Mouse (Mus musculus): ENCODE data around the gene Flad1. TPM values are rescaled to one million over a fixed set of nuclear protein-coding genes. Genes with fewer than 3 reads are reported as not detected.

Flad1 gene
- polyA plus RNA-seq, 1 experiment from 2014 or later, result 23.1 TPM

DNA sequence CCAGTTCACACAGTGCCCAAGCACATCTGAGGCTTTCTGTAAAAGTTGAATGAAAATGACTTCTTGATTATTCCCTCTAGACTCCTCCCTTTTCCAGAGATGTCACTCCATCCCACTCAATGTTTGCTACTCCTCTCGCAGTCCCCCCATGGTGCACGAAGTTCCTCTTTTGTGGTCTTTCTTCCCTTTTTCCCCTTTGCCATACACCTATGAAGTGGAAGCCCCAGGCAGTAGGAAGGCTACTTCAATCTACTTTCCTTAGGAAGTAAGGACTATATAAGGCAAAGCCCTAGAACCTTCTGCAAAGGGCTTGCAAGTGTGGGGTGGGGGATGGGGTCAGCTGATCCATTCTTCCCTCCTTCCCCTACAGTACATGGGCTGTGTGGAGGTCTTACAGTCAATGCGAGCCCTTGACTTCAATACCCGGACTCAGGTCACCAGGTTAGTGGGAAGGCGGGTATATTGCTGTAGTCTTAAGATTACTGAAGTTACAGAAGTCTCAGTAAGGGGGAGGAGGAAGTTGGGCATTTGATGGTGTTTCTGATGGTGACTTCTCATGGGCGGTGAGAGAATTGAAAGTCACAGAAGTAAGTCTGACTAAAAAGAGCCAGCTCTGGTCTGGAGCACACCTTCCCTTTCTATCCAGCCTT, 11.0 kb upstream of the Flad1 start:
- ATAC-seq (ENCODE audit: borderline replicate concordance, extremely low read depth, low FRiP score, low TSS enrichment), result no peak
- Histone ChIP-seq H3K4me3 (peak overlapping the region; percentile 52), H3K4me1 (peaks cover 34% of the 10 kb centered on the region), H3K27ac (peak overlapping the region; percentile 100; the same call in 1 of the 2 replicates), H3K4me2 (peak overlapping the region; percentile 81), H3K9me3 (no peaks in the 10 kb centered on the region), H3K9ac (peak overlapping the region; percentile 62; the same call in 1 of the 2 replicates), H3K27me3 (no peaks in the 10 kb centered on the region), H3K36me3 (peaks cover 45% of the 10 kb centered on the region)
- 64% methylated on average over 6 of the region's 6 CpGs for WGBS

DNA sequence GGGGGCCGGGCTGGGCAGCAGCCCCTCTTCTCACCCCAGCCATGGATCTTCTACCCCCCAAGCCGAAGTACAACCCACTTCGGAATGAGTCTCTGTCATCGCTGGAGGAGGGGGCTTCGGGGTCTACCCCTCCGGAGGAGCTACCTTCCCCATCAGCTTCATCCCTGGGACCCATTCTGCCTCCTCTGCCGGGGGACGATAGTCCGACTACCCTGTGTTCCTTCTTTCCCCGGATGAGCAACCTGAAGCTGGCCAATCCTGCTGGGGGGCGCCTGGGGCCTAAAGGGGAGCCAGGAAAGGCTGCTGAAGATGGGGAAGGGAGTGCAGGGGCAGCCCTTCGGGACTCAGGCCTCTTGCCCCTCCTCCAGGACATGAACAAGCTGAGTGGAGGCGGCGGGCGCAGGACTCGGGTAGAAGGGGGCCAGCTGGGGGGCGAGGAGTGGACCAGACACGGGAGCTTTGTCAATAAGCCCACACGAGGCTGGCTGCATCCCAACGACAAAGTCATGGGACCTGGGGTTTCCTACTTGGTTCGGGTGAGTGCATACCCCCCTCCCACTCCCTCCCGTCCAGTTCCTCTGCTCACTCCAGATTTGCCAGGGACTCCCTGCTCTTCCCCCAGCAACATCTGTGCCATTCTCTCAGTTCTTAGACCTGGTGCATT, 10.3 kb upstream of the Flad1 start:
- no peaks in the 10 kb centered on the region for H3K9me3 ChIP-seq
- peak overlapping the region; percentile 81 for H3K4me2 ChIP-seq
- H3K36me3 ChIP-seq, result peaks cover 37% of the 10 kb centered on the region
- H3K27me3 ChIP-seq, result no peaks in the 10 kb centered on the region
- ATAC-seq (ENCODE audit: borderline replicate concordance, extremely low read depth, low FRiP score, low TSS enrichment), result no peak
- H3K4me1 ChIP-seq, result peaks cover 40% of the 10 kb centered on the region
- H3K27ac ChIP-seq, result peak overlapping the region; percentile 100
- 8% methylated on average over 22 of the region's 22 CpGs for WGBS
- peak overlapping the region; percentile 62 for H3K9ac ChIP-seq
- peak overlapping the region; percentile 52 for H3K4me3 ChIP-seq

DNA sequence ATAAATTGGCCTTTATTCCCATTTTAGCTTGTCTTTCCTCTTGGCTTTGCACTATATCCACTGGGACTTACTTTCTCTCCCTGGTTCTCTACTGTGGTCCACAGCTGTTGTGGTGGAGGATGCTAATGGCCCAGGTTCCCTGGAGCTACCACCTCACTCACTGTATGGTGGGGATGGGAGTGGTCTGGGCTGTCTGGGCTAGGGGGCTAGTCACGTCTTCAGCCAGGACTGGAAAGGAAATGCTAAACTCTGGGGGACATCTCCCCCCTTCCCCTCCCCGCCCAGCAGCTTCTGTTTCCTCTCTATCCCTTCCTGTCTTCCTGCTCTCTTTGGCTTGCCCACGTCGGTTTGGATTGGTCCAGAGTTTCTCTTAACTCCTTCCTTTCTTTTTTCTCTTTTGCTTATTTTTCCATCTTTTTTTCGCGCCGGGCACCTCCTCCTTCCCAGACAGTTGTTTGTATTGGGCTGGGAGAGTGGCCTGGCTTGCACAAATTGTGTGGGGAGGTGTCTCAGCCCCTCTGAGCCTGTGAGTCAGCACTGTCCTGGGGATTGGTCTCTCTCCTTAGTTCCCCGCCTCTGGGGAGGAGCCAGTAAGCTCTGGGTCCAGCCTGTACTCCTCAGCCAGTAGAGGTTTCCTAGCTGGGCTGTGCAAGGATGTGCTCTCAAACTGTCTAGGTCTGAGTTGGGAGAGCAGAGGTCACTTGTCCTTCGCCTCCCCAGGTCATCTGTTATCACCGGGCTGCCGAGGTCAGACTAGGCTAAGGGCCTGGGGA, 9.5 kb upstream of the Flad1 start:
- ATAC-seq (ENCODE audit: borderline replicate concordance, extremely low read depth, low FRiP score, low TSS enrichment), result peak; percentile 84
- 2% methylated on average over 11 of the region's 11 CpGs for WGBS
- H3K4me3 ChIP-seq, result peak overlapping the region; percentile 52
- H3K9me3 ChIP-seq, result no peaks in the 10 kb centered on the region
- H3K4me2 ChIP-seq, result peak overlapping the region; percentile 81
- no peaks in the 10 kb centered on the region for H3K27me3 ChIP-seq
- H3K27ac ChIP-seq, result peak overlapping the region; percentile 100
- H3K36me3 ChIP-seq, result peaks cover 32% of the 10 kb centered on the region
- H3K9ac ChIP-seq, result peak overlapping the region; percentile 62
- peaks cover 44% of the 10 kb centered on the region for H3K4me1 ChIP-seq

DNA sequence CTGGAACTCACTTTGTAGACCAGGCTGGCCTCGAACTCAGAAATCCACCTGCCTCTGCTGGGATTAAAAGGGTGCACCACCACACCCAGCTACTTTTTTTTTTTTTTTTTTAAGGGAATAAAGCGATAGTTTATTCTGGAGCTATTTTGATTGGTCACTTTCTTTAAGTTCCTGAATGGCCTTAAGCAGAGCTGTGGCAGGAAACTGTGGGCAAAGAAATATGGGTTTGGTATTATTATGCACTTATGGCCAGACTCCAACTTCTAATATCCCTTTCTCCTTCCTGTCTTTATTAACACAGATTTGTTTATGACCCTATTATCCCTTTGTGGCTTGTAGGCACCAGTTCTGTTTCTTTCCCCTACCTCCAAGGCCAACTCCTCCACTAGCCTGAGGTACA, 8.8 kb upstream of the Flad1 start:
- Histone ChIP-seq H3K27me3 (no peaks in the 10 kb centered on the region), H3K4me1 (peaks cover 44% of the 10 kb centered on the region), H3K4me2 (peak overlapping the region; percentile 81), H3K9ac (no peak overlapping the region), H3K4me3 (peak overlapping the region; percentile 52), H3K27ac (peak overlapping the region; percentile 100), H3K36me3 (peaks cover 32% of the 10 kb centered on the region), H3K9me3 (no peaks in the 10 kb centered on the region)
- WGBS, result 36% methylated on average over 2 of the region's 2 CpGs
- no peak for ATAC-seq (ENCODE audit: borderline replicate concordance, extremely low read depth, low FRiP score, low TSS enrichment)

DNA sequence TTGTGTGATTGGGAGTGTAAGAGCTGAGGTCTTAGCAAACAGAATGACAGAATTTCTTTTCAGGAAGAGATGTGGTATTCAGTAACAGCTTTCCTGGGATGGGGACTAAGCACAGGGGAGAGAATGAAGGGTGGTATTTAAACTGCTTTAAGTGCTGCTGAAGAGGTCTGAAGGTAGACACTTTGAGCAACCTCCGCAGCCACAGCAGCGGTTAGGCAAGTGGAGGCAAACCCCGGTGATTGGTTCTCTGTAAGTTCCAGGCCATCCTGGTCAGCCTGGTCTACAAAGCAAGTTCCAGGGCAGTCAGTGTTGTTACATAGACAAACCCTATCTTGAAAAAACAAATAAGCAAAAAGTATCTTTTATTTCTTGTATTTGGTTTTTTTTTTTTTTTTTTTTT, 8.3 kb upstream of the Flad1 start:
- Histone ChIP-seq H3K4me2 (peak overlapping the region; percentile 81), H3K27ac (peak overlapping the region; percentile 100), H3K4me3 (peak overlapping the region; percentile 67), H3K27me3 (no peaks in the 10 kb centered on the region), H3K9me3 (no peaks in the 10 kb centered on the region), H3K9ac (peak overlapping the region; percentile 38), H3K4me1 (peaks cover 44% of the 10 kb centered on the region), H3K36me3 (peaks cover 32% of the 10 kb centered on the region)
- ATAC-seq (ENCODE audit: borderline replicate concordance, extremely low read depth, low FRiP score, low TSS enrichment), result no peak
- 15% methylated on average over 3 of the region's 3 CpGs for WGBS

DNA sequence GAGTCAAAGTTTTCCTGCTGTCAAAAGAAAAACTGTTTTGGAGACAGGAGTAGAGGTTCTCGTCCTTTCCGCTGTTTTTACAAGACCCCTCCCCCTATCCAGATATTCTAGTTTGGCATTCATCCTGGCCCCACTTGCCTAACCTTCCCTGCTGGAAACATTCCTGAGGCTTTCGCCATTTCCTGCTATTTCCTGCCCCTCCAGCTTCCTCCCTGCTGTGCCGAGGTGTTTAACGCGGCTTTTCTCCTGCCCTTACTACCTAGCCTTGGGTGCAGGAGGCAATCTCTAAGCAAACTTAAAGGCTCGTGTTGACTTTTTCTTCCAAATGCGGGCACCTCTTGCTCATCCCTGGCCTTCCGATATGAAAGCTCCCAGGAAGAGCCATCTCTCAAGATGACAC, 7.9 kb upstream of the Flad1 start:
- H3K4me1 ChIP-seq, result peaks cover 44% of the 10 kb centered on the region
- no peak for ATAC-seq (ENCODE audit: borderline replicate concordance, extremely low read depth, low FRiP score, low TSS enrichment)

DNA sequence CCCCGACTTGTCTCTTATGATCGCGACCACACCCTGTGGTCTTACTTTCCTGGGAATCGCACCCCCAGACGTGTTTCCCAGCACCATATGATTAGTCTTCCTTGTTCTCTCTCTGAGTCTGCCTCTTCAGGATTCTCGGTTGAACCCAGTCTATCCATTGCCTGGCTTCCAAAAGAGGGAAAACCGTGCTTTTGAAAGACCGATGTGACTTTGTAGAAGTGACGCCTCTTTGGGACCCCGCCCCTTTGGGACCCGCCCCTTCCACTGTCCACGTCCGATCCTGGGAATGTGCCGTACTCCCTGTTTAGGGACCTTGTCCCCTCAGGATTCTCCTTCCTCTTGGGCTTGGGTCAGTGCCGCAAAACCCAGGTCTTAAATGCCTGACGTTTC, 7.2 kb upstream of the Flad1 start:
- Histone ChIP-seq H3K27ac (peak overlapping the region; percentile 100), H3K9me3 (no peaks in the 10 kb centered on the region), H3K4me2 (peak overlapping the region; percentile 81), H3K9ac (peak overlapping the region; percentile 64), H3K4me3 (peak overlapping the region; percentile 67), H3K4me1 (peaks cover 44% of the 10 kb centered on the region), H3K36me3 (peaks cover 32% of the 10 kb centered on the region), H3K27me3 (no peaks in the 10 kb centered on the region)
- ATAC-seq (ENCODE audit: borderline replicate concordance, extremely low read depth, low FRiP score, low TSS enrichment), result peak; percentile 28; the same call in 1 of the 2 replicates
- WGBS, result under 1% methylated on average over 16 of the region's 16 CpGs

More for the DNA sequence above, 7.9 kb upstream of the Flad1 start:
- Histone ChIP-seq H3K27me3 (no peaks in the 10 kb centered on the region), H3K4me2 (peak overlapping the region; percentile 81), H3K36me3 (peaks cover 32% of the 10 kb centered on the region), H3K9me3 (no peaks in the 10 kb centered on the region), H3K9ac (peak overlapping the region; percentile 64), H3K27ac (peak overlapping the region; percentile 100), H3K4me3 (peak overlapping the region; percentile 67)
- 0% methylated on average over 9 of the region's 9 CpGs for WGBS

DNA sequence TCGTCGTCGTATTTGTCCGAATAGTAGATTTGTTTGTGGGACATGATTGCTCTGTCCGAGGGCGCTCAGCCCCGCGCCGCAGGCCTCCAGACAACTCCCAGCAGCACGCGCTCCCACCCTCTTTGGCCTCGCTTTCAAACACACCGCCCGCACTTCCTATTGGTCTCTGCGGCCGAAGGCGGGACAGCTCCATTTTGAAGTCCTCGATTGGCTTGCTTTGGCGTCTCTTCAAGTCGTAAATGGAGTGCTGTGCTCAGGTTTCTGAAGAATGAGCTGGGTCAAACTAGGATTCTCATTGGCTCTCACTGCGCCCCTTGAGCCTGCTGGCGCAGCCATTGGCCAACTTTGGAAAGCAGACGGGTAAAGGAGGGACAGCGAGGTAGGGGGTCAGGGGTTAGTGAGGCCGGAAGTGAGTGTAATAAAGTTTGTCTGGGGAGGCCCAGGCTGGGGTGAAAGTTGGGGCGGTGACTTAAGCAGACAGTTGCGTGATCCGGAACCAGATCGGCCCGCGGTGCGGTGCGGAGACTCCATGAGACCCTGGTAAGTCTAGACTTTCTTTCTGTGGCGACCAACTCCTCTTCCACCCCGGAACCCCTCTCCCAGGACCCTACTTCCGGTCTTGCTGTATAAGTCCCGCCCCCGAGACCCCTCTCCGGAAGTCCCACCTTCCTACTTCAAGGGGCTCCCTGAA, 6.6 kb upstream of the Flad1 start, which contains the start of the genes Cks1b and Shc1:
Cks1b (minus strand) TSS at position 214 of the 691 bp plus-strand sequence.
Shc1 (plus strand) TSS at position 274 of the 691 bp plus-strand sequence.
- Histone ChIP-seq H3K4me3 (peak within 1 kb of the TSS; percentile 67), H3K27ac (peak within 1 kb of the TSS; percentile 100), H3K9ac (peak within 1 kb of the TSS; percentile 64), H3K36me3 (peaks cover 30% of the 10 kb centered on the region), H3K9me3 (no peaks in the 10 kb centered on the region), H3K27me3 (no peaks in the 10 kb centered on the region), H3K4me1 (peaks cover 43% of the 10 kb centered on the region), H3K4me2 (peak within 1 kb of the TSS; percentile 81)
- peak; percentile 90 for ATAC-seq (ENCODE audit: borderline replicate concordance, extremely low read depth, low FRiP score, low TSS enrichment)
- 1% methylated on average over 39 of the region's 39 CpGs for WGBS

DNA sequence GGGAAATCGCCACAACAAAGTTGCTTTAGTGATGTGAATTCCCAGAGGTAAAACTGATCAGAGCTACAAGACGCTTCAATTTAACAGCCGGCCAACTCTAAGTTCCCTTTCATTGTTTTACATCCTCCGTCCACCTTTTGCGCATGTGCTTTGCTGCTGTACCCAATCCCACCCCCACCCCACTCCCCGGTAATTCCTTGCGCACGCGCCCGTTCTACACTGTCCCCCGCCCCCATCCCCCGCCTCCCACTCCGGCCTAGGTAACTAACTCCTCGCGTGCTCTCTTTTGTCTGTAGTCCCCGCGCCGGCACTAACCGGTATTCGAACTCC, 6.1 kb upstream of the Flad1 start:
- H3K4me3 ChIP-seq, result peak overlapping the region; percentile 67
- H3K27me3 ChIP-seq, result no peaks in the 10 kb centered on the region
- H3K9ac ChIP-seq, result peak overlapping the region; percentile 60
- under 1% methylated on average over 20 of the region's 20 CpGs for WGBS
- peak; percentile 12; the same call in 1 of the 2 replicates for ATAC-seq (ENCODE audit: borderline replicate concordance, extremely low read depth, low FRiP score, low TSS enrichment)
- peaks cover 38% of the 10 kb centered on the region for H3K4me1 ChIP-seq
- H3K9me3 ChIP-seq, result no peaks in the 10 kb centered on the region
- peaks cover 28% of the 10 kb centered on the region for H3K36me3 ChIP-seq
- H3K27ac ChIP-seq, result peak overlapping the region; percentile 92
- peak overlapping the region; percentile 77 for H3K4me2 ChIP-seq

DNA sequence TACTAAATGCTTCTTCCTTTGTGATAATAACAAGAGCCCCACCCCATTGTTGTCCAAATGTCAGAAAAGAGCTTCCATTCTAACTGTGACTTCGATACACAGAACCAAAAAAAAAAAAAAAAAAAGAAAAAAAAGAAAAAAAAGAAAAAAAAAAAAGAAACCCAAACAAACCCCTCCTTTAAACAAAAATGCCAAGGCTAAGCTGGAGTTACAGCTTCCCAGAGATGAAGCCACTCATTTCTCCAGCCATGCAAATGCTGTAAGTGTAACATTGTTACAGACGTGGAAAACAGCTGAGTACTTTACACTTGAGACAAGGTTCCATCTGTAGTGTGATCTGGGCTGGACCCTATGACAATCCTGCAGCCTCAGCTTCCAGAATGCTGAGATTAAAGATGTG, 5.5 kb upstream of the Flad1 start:
- Histone ChIP-seq H3K27me3 (no peaks in the 10 kb centered on the region), H3K4me2 (peak overlapping the region; percentile 77), H3K36me3 (peaks cover 28% of the 10 kb centered on the region), H3K9ac (peak overlapping the region; percentile 60), H3K4me3 (peak overlapping the region; percentile 67), H3K4me1 (peaks cover 31% of the 10 kb centered on the region), H3K27ac (peak overlapping the region; percentile 92), H3K9me3 (no peaks in the 10 kb centered on the region)
- no peak for ATAC-seq (ENCODE audit: borderline replicate concordance, extremely low read depth, low FRiP score, low TSS enrichment)
- WGBS, result 10% methylated on average over 2 of the region's 2 CpGs

DNA sequence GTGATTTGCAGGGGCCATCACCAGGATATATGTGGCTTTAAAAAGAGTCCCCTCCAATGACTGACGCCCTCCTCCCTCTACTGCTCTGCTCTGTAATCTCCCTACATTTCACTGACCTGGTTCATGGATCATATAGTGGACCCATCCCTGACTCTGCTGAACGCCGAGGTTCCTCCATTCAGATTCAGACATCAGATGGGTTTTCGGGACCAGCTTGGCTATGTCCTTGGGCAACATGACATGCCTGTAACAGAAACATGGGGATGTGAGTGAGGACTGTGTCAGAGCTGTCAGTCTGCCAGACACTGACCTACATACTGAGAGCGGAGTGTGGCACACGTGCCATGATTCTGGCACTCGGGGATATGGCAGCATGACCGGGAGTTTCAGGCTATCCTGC, 4.5 kb upstream of the Flad1 start:
- no peak overlapping the region for H3K27ac ChIP-seq
- H3K36me3 ChIP-seq, result peaks cover 28% of the 10 kb centered on the region
- no peak overlapping the region for H3K9ac ChIP-seq
- H3K27me3 ChIP-seq, result no peaks in the 10 kb centered on the region
- H3K9me3 ChIP-seq, result no peaks in the 10 kb centered on the region
- peaks cover 23% of the 10 kb centered on the region for H3K4me1 ChIP-seq
- peak overlapping the region; percentile 77; the same call in 1 of the 2 replicates for H3K4me2 ChIP-seq
- ATAC-seq (ENCODE audit: borderline replicate concordance, extremely low read depth, low FRiP score, low TSS enrichment), result no peak
- no peak overlapping the region for H3K4me3 ChIP-seq
- WGBS, result 87% methylated on average over 8 of the region's 8 CpGs

Measured in lung, embryonic 15.5 days (tissue).